Mouse (Mus musculus) MEL (cell line): Measurements from ENCODE around the gene Gm17018. TPM values are rescaled to one million over a fixed set of nuclear protein-coding genes. Genes with fewer than 3 reads are reported as not detected.

Source experiments
- DNase-seq: peaks from one replicate; pipeline ENCODE4 v3.0.0; 2011; ENCODE audit warnings: low read depth, low spot score
- H3K27ac ChIP-seq: 2 replicates; pipeline ENCODE4 v1.5.1; 2012; ENCODE audit warnings: low read depth, mild to moderate bottlenecking, control low read depth, low read length, moderate library complexity; ENCODE audit not compliant: control insufficient read depth
- H3K27me3 ChIP-seq, 2 experiments: fragments of 150-350 bp in 1 of 2; sonication (generic) in 1 of 2; 2 replicates each; pipeline ENCODE4 v1.6.1; 2012; ENCODE audit warnings: low read length in 2 of 2, mild to moderate bottlenecking in 2 of 2, improper control_type of control experiment in 1 of 2, moderate library complexity in 1 of 2; ENCODE audit not compliant: insufficient read depth in 2 of 2, control insufficient read depth in 1 of 2
- H3K36me3 ChIP-seq, 2 experiments: 2 replicates each; pipeline ENCODE4 v1.6.1; 2012 to 2014; ENCODE audit warnings: low read length in 2 of 2, improper control_type of control experiment in 1 of 2, inconsistent platforms in 1 of 2, mild to moderate bottlenecking in 1 of 2; ENCODE audit not compliant: insufficient read depth in 2 of 2, control insufficient read depth in 1 of 2
- H3K4me1 ChIP-seq, 2 experiments: fragments of 150-350 bp in 1 of 2; sonication (generic) in 1 of 2; 2 replicates each; pipeline ENCODE4 v1.6.1; 2012; ENCODE audit warnings: low read length in 2 of 2, improper control_type of control experiment in 1 of 2, mild to moderate bottlenecking in 1 of 2; ENCODE audit not compliant: insufficient read depth in 2 of 2, control insufficient read depth in 1 of 2
- H3K4me3 ChIP-seq, 2 experiments: fragments of 150-350 bp in 1 of 2; sonication (generic) in 1 of 2; 2 replicates each; pipeline ENCODE4 v1.5.1; 2012; ENCODE audit warnings: low read depth in 2 of 2, low read length in 2 of 2, mild to moderate bottlenecking in 2 of 2, moderate library complexity in 2 of 2, control low read depth in 1 of 2, improper control_type of control experiment in 1 of 2; ENCODE audit not compliant: control insufficient read depth in 1 of 2, insufficient read depth in 1 of 2
- H3K79me2 ChIP-seq: 2 replicates; pipeline ENCODE4 v1.6.1; 2012; ENCODE audit warnings: mild to moderate bottlenecking, low read length, moderate library complexity; ENCODE audit not compliant: control insufficient read depth, poor library complexity, insufficient read depth
- H3K9ac ChIP-seq: 2 replicates; pipeline ENCODE4 v1.6.1; 2012; ENCODE audit warnings: low read depth, mild to moderate bottlenecking, control low read depth, low read length, moderate library complexity; ENCODE audit not compliant: control insufficient read depth, poor library complexity, severe bottlenecking
- H3K9me3 ChIP-seq: fragments of 150-350 bp; sonication (generic); replicated peaks from 2 replicates; pipeline ENCODE4 v1.6.1; 2012; ENCODE audit warnings: mild to moderate bottlenecking, low read length, improper control_type of control experiment, moderate library complexity; ENCODE audit not compliant: insufficient read depth
- BHLHE40 ChIP-seq: IDR thresholded peaks from 2 replicates; pipeline ENCODE4 v1.6.1; 2012; ENCODE audit warnings: low read depth, mild to moderate bottlenecking, inconsistent platforms, low read length, improper control_type of control experiment, borderline replicate concordance
- CHD1 ChIP-seq: IDR thresholded peaks from 2 replicates; pipeline ENCODE4 v1.6.1; 2012; ENCODE audit warnings: low read depth, mild to moderate bottlenecking, inconsistent platforms, low read length, improper control_type of control experiment
- CHD2 ChIP-seq: IDR thresholded peaks from 2 replicates; pipeline ENCODE4 v1.6.1; 2011; ENCODE audit warnings: low read length, improper control_type of control experiment
- CTCF ChIP-seq, 3 experiments: IDR thresholded peaks in 2 of 3; conservative IDR thresholded peaks in 1 of 3; 2 replicates each; pipeline ENCODE4 v1.5.1; 2011 to 2012; ENCODE audit warnings: low read length in 3 of 3, low read depth in 2 of 3, mild to moderate bottlenecking in 2 of 3, improper control_type of control experiment in 1 of 3, inconsistent platforms in 1 of 3, mixed read lengths in 1 of 3, moderate library complexity in 1 of 3; ENCODE audit not compliant: control insufficient read depth in 1 of 3, insufficient read depth in 1 of 3, poor library complexity in 1 of 3, severe bottlenecking in 1 of 3
- ETS1 ChIP-seq: IDR thresholded peaks from 2 replicates; pipeline ENCODE4 v1.6.1; 2012; ENCODE audit warnings: low read depth, mild to moderate bottlenecking, inconsistent platforms, low read length, improper control_type of control experiment, moderate library complexity
- GATA1 ChIP-seq: IDR thresholded peaks from 2 replicates; pipeline ENCODE4 v1.6.1; 2011; ENCODE audit warnings: low read depth, low read length, improper control_type of control experiment
- HCFC1 ChIP-seq: IDR thresholded peaks from 2 replicates; pipeline ENCODE4 v1.6.1; 2012; ENCODE audit warnings: low read depth, mild to moderate bottlenecking, inconsistent platforms, low read length, improper control_type of control experiment, moderate library complexity
- KAT2A ChIP-seq: conservative IDR thresholded peaks from 2 replicates; pipeline ENCODE4 v1.6.1; 2012; ENCODE audit warnings: low read depth, low read length, improper control_type of control experiment, inconsistent platforms
- MAFK ChIP-seq: IDR thresholded peaks from 2 replicates; pipeline ENCODE4 v1.6.1; 2011; ENCODE audit warnings: low read depth, mild to moderate bottlenecking, low read length, improper control_type of control experiment, borderline replicate concordance
- MAZ ChIP-seq: IDR thresholded peaks from 2 replicates; pipeline ENCODE4 v1.6.1; 2012; ENCODE audit warnings: low read depth, mild to moderate bottlenecking, inconsistent platforms, low read length, improper control_type of control experiment
- MEF2A ChIP-seq: IDR thresholded peaks from 2 replicates; pipeline ENCODE4 v1.6.1; 2014; ENCODE audit warnings: low read depth, mild to moderate bottlenecking, inconsistent platforms, low read length, improper control_type of control experiment; ENCODE audit not compliant: poor library complexity, insufficient replicate concordance, severe bottlenecking; ENCODE audit errors: extremely low read depth
- MXI1 ChIP-seq: IDR thresholded peaks from 2 replicates; pipeline ENCODE4 v1.6.1; 2011; ENCODE audit warnings: mild to moderate bottlenecking, low read depth, low read length, improper control_type of control experiment
- MYC ChIP-seq: IDR thresholded peaks from 2 replicates; pipeline ENCODE4 v1.6.1; 2011; ENCODE audit warnings: low read depth, mild to moderate bottlenecking, low read length, improper control_type of control experiment, moderate library complexity
- NELFE ChIP-seq: IDR thresholded peaks from 2 replicates; pipeline ENCODE4 v1.6.1; 2011; ENCODE audit warnings: low read depth, low read length, improper control_type of control experiment
- NRF1 ChIP-seq: IDR thresholded peaks from 2 replicates; pipeline ENCODE4 v1.6.1; 2014; ENCODE audit warnings: low read depth, mild to moderate bottlenecking, inconsistent platforms, low read length, improper control_type of control experiment, moderate library complexity; ENCODE audit not compliant: poor library complexity, insufficient read depth, severe bottlenecking
- POLR2AphosphoS5 ChIP-seq: IDR thresholded peaks from 2 replicates; pipeline ENCODE4 v1.6.1; 2012; ENCODE audit warnings: low read depth, borderline replicate concordance, mild to moderate bottlenecking, inconsistent platforms, low read length, moderate library complexity, mixed read lengths
- RAD21 ChIP-seq: IDR thresholded peaks from 2 replicates; pipeline ENCODE4 v1.6.1; 2011; ENCODE audit warnings: mild to moderate bottlenecking, low read depth, low read length, improper control_type of control experiment
- RCOR1 ChIP-seq: IDR thresholded peaks from 2 replicates; pipeline ENCODE4 v1.6.1; 2012; ENCODE audit warnings: low read depth, mild to moderate bottlenecking, inconsistent platforms, low read length, improper control_type of control experiment
- SIN3A ChIP-seq: IDR thresholded peaks from 2 replicates; pipeline ENCODE4 v1.6.1; 2012; ENCODE audit warnings: low read length, improper control_type of control experiment, inconsistent platforms
- SMC3 ChIP-seq: IDR thresholded peaks from 2 replicates; pipeline ENCODE4 v1.6.1; 2011; ENCODE audit warnings: low read depth, low read length, improper control_type of control experiment
- TAL1 ChIP-seq: IDR thresholded peaks from 2 replicates; pipeline ENCODE4 v1.6.1; 2012; ENCODE audit warnings: mild to moderate bottlenecking, inconsistent platforms, low read length, moderate library complexity, mixed read lengths
- USF1 ChIP-seq: IDR thresholded peaks from 2 replicates; pipeline ENCODE4 v1.6.1; 2014; ENCODE audit warnings: low read depth, mild to moderate bottlenecking, inconsistent platforms, low read length, improper control_type of control experiment, moderate library complexity
- ZKSCAN1 ChIP-seq: IDR thresholded peaks from 2 replicates; pipeline ENCODE4 v1.6.1; 2012; ENCODE audit warnings: low read depth, mild to moderate bottlenecking, inconsistent platforms, low read length, improper control_type of control experiment, moderate library complexity
- polyA plus RNA-seq, 2 experiments: library from polyadenylated mRNA; stranded (reverse) in 1 of 2; unstranded in 1 of 2; fragments of >175 nt in 1 of 2; fragments of >200 nt in 1 of 2; gene quantifications; 2 replicates each; pipeline versions ENCODE4 v1.2.1 to v1.2.4; 2012; ENCODE audit warnings: low replicate concordance in 2 of 2, low read depth in 1 of 2; ENCODE audit not compliant: insufficient read length in 2 of 2, insufficient read depth in 1 of 2, missing spikeins in 1 of 2
- total RNA-seq: library from RNA; depleted of rRNA; stranded (reverse); fragments of 300-350 nt; gene quantifications from 2 replicates; pipeline ENCODE4 v1.2.3, GENCODE M21; 2012

Gene Gm17018
- total and polyA plus RNA-seq, 3 experiments: 34.9 to 62.6 TPM; not detected in 1

- TF ChIP-seq NELFE (no peak), SIN3A (no peak), POLR2AphosphoS5 (no peak), RCOR1 (no peak), MXI1 (no peak), ETS1 (no peak), KAT2A (no peak), SMC3 (no peak), MAZ (no peak), MEF2A (no peak), CHD2 (no peak), RAD21 (no peak), USF1 (no peak), MYC (no peak), GATA1 (no peak), ZKSCAN1 (no peak)
These were observed 25.1 kb upstream of the Gm17018 start for GRCm38 (mm10) chr19:45535214-45535735.

DNA sequence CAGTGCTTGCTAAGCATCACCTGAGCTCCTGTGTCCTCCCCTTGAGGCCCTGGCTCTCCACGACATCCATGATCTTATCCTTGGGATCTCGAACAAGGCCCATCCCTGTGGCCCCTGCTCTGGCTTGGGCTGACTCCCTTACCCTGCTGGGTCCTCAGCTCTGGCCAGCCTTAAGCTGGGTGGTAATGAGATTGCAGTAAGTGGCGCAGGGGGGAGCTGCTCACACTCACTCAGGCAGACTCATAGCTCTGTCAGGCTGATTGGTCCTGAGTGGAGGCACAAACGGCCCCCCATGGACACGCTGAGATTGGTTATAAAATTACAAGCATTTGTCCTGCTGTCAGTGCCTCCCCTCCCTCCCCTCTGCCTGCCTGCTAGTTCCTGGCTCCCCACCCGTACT, 24.5 kb upstream of the Gm17018 start:
- Histone ChIP-seq H3K9me3 (no peaks in the 10 kb centered on the region), H3K27me3 (no peaks in the 10 kb centered on the region), H3K27ac (no peak overlapping the region), H3K4me3 (no peak overlapping the region), H3K79me2 (no peaks in the 10 kb centered on the region; the same call in 1 of the 2 replicates), H3K4me1 (peaks cover 1 to 25% of the 10 kb centered on the region in 2 experiments), H3K9ac (no peak overlapping the region), H3K36me3 (peaks cover 0 to 9% of the 10 kb centered on the region in 2 experiments; a peak in 2 of 4 replicates)
- TF ChIP-seq CTCF (IDR thresholded peaks at IDR 0.05 in 2 of 3, conservative IDR thresholded peaks at IDR 0.05 in 1 of 3; ENCODE audit: control insufficient read depth in 1 of 3, insufficient read depth in 1 of 3, low read depth in 2 of 3, low read length in 3 of 3, poor library complexity in 1 of 3, severe bottlenecking in 1 of 3) (no peak), MAFK (no peak), HCFC1 (no peak), CHD1 (no peak), NRF1 (no peak), SMC3 (no peak), BHLHE40 (no peak), TAL1 (no peak), MXI1 (no peak), SIN3A (no peak), KAT2A (no peak)
- no peak for DNase-seq

More at GRCm38 (mm10) chr19:45535214-45535735, 25.1 kb upstream of the Gm17018 start:
- H3K9me3 ChIP-seq: no peaks in the 10 kb centered on the region
- no peaks in the 10 kb centered on the region for H3K27me3 ChIP-seq
- H3K9ac ChIP-seq: no peak overlapping the region
- H3K36me3 ChIP-seq: peaks cover 0 to 6% of the 10 kb centered on the region in 2 experiments; a peak in 2 of 4 replicates
- H3K79me2 ChIP-seq: no peaks in the 10 kb centered on the region
- DNase-seq: no peak
- peaks cover 0 to 22% of the 10 kb centered on the region in 2 experiments; a peak in 3 of 4 replicates for H3K4me1 ChIP-seq
- no peak overlapping the region for H3K4me3 ChIP-seq
- H3K27ac ChIP-seq: no peak overlapping the region
